ENCODE assay signal across 16 mouse cellular contexts in genomic region chr4:68624025-68624342, GRCm38 (mm10).
"Had no signal": no experiment of that assay in that cellular context is flagged by ENCODE, and none has a peak within 500 bp of the region (broad histone marks: within the 10 kb centered on the region; RNA-seq: fewer than 3 reads in every experiment).

No protein-coding gene starts in this region.

- H3K4me2 ChIP-seq: liver, embryonic 12.5 days; lung, embryonic 14.5 days; midbrain, embryonic 12.5 days; stomach, embryonic 15.5 days had no signal

- H3K36me3 ChIP-seq: liver, embryonic 12.5 days; midbrain, embryonic 10.5 days; midbrain, embryonic 12.5 days; stomach, embryonic 15.5 days had no signal

- H3K9me3 ChIP-seq: liver, embryonic 12.5 days; midbrain, embryonic 10.5 days; midbrain, embryonic 12.5 days; stomach, embryonic 15.5 days had no signal

- ATAC-seq: liver, embryonic 12.5 days; midbrain, embryonic 16.5 days had no signal

- DNase-seq: lung, adult 18-20 months; lung, embryonic 14.5 days; lung, postnatal 10 days; lung, postnatal 4 days; right cerebral cortex, postnatal 14 days; thymus, adult 2 months; thymus, postnatal 25 days; thymus, postnatal 4 days had no signal

- H3K27me3 ChIP-seq: liver, embryonic 12.5 days; midbrain, embryonic 12.5 days; stomach, embryonic 15.5 days had no signal

- H3K4me1 ChIP-seq: liver, embryonic 12.5 days; midbrain, embryonic 10.5 days; midbrain, embryonic 12.5 days; stomach, embryonic 15.5 days had no signal

- H3K4me3 ChIP-seq: liver, embryonic 12.5 days; midbrain, embryonic 10.5 days; midbrain, embryonic 12.5 days; myocyte; stomach, embryonic 15.5 days had no signal

- H3K9ac ChIP-seq: liver, embryonic 12.5 days; liver, embryonic 14.5 days; lung, embryonic 14.5 days; midbrain, embryonic 12.5 days; stomach, embryonic 15.5 days had no signal

- H3K27ac ChIP-seq: liver, embryonic 12.5 days; liver, embryonic 14.5 days; midbrain, embryonic 10.5 days; midbrain, embryonic 12.5 days; stomach, embryonic 15.5 days; stomach, postnatal 0 days had no signal
